Mouse (Mus musculus) heart, postnatal 25 days (tissue): ENCODE data around the gene Ssrp1. TPM values are rescaled to one million over a fixed set of nuclear protein-coding genes. Genes with fewer than 3 reads are reported as not detected.
A peak's percentile ranks its signal among the peaks of the same experiment; 100 is the strongest.

Source experiments
- DNase-seq: peaks from one replicate; pipeline ENCODE4 v3.0.0; 2022; ENCODE audit warnings: low spot score
- intact Hi-C: fragments of 180-260 bp; cut with DNase I; formaldehyde crosslinking; loops from one replicate; pipeline ENCODE4 v1.15.1; 2025
- total RNA-seq, 2 experiments: library from RNA; stranded (reverse); gene quantifications; 2 replicates each; pipeline ENCODE4 v1.2.3; 2021

Ssrp1 gene
- 10 to 100 TPM; 35.5 to 40.8 TPM for total RNA-seq

- DNase-seq, result peak; percentile 72
- intact Hi-C loops, result no loop called here
Observed at GRCm38 (mm10) chr2:85037047-85038026, at the start of gene Ssrp1, which contains the start of gene P2rx3. TSS of gene Ssrp1 (plus strand) at chr2:85037234. TSS of gene P2rx3 (minus strand) at chr2:85037462.

- intact Hi-C loops, result no loop called here
- no peak for DNase-seq
Observed at GRCm38 (mm10) chr2:84987930-84988329, 49.1 kb upstream of the Ssrp1 start, which contains the start of gene Prg3. TSS of gene Prg3 (plus strand) at chr2:84988215.

- no peak for DNase-seq
- intact Hi-C loops, result no loop called here
Observed at GRCm38 (mm10) chr2:84996376-84996775, 40.7 kb upstream of the Ssrp1 start.

- intact Hi-C loops, result no loop called here
- no peak for DNase-seq
Observed at GRCm38 (mm10) chr2:84999486-85000181, 37.4 kb upstream of the Ssrp1 start.

GRCm38 (mm10) chr2:85001497-85001896 is 35.5 kb upstream of the Ssrp1 start:
- intact Hi-C loops, result no loop called here
- DNase-seq, result no peak

- no peak for DNase-seq
- intact Hi-C loops, result no loop called here
Observed at GRCm38 (mm10) chr2:85002575-85002974, 34.5 kb upstream of the Ssrp1 start.

GRCm38 (mm10) chr2:85004341-85004740 is 32.7 kb upstream of the Ssrp1 start:
- intact Hi-C loops, result no loop called here
- DNase-seq, result no peak

GRCm38 (mm10) chr2:85006600-85006999 is 30.4 kb upstream of the Ssrp1 start:
- intact Hi-C loops, result loop anchor here (2.0 to 5.0 kb wide), 3 partner anchors 50 to 174 kb away; partner anchors contain the start of gene Rtn4rl2
- DNase-seq, result no peak

- DNase-seq, result no peak
Observed at GRCm38 (mm10) chr2:85007729-85008128, 29.3 kb upstream of the Ssrp1 start.

GRCm38 (mm10) chr2:85009212-85009611 is 27.8 kb upstream of the Ssrp1 start:
- intact Hi-C loops, result loop anchor here (5.0 kb wide), 1 partner anchor 122 kb away; the partner anchor contains the start of gene Rtn4rl2
- DNase-seq, result no peak

More at GRCm38 (mm10) chr2:85007729-85008128, 29.3 kb upstream of the Ssrp1 start:
- intact Hi-C loops, result loop anchor here (2.0 to 5.0 kb wide), 3 partner anchors 51 to 175 kb away; partner anchors contain the start of gene Rtn4rl2

- intact Hi-C loops, result loop anchor here (2.0 kb wide), 1 partner anchor 143 kb away; no protein-coding TSS in a partner anchor
- DNase-seq, result no peak
Observed at GRCm38 (mm10) chr2:85011906-85012604, 25.0 kb upstream of the Ssrp1 start.

- intact Hi-C loops, result no loop called here
- DNase-seq, result no peak
Observed at GRCm38 (mm10) chr2:85012679-85013078, 24.4 kb upstream of the Ssrp1 start.

GRCm38 (mm10) chr2:85013826-85014587 is 23.0 kb upstream of the Ssrp1 start:
- no peak for DNase-seq
- intact Hi-C loops, result no loop called here

- intact Hi-C loops, result no loop called here
- no peak for DNase-seq
Observed at GRCm38 (mm10) chr2:85014588-85014982, 22.4 kb upstream of the Ssrp1 start.

GRCm38 (mm10) chr2:85022043-85022442 is 15.0 kb upstream of the Ssrp1 start:
- no peak for DNase-seq
- intact Hi-C loops, result loop anchor here (10.0 kb wide), 1 partner anchor 543 kb away; no protein-coding TSS in a partner anchor

GRCm38 (mm10) chr2:85026178-85026577 is 10.9 kb upstream of the Ssrp1 start:
- no peak for DNase-seq
- intact Hi-C loops, result loop anchor here (10.0 kb wide), 1 partner anchor 539 kb away; no protein-coding TSS in a partner anchor

- intact Hi-C loops, result loop anchor here (10.0 kb wide), 1 partner anchor 538 kb away; no protein-coding TSS in a partner anchor
- no peak for DNase-seq
Observed at GRCm38 (mm10) chr2:85027281-85027680, 9.8 kb upstream of the Ssrp1 start.

GRCm38 (mm10) chr2:85029897-85030296 is 7.1 kb upstream of the Ssrp1 start:
- intact Hi-C loops, result loop anchor here (10.0 kb wide), 1 partner anchor 535 kb away; no protein-coding TSS in a partner anchor

GRCm38 (mm10) chr2:85030989-85031388 is 6.0 kb upstream of the Ssrp1 start:
- intact Hi-C loops, result no loop called here
- no peak for DNase-seq

More at GRCm38 (mm10) chr2:85029897-85030296, 7.1 kb upstream of the Ssrp1 start:
- DNase-seq, result no peak
